Mouse (Mus musculus) gastrocnemius, postnatal 10 days (tissue): ENCODE results near the gene Fkbp11. TPM values are rescaled to one million over a fixed set of nuclear protein-coding genes. Genes with fewer than 3 reads are reported as not detected.

Source experiments
- DNase-seq: peaks from one replicate; pipeline ENCODE4 v3.0.0; 2021; ENCODE audit warnings: mixed read lengths
- total RNA-seq, 2 experiments: library from RNA; stranded (reverse); gene quantifications; 2 replicates each; pipeline ENCODE4 v1.2.3; 2021

Fkbp11 gene
- total RNA-seq, 2 experiments from 2014 or later: 8.0 to 13.1 TPM

GRCm38 (mm10) chr15:98695726-98696125, 32.3 kb downstream of the Fkbp11 start:
- peak; percentile 31 for DNase-seq

- DNase-seq: peak; percentile 31
These were observed 35.8 kb downstream of the Fkbp11 start for GRCm38 (mm10) chr15:98692171-98692715.

- DNase-seq: no peak
These were observed 36.4 kb downstream of the Fkbp11 start for GRCm38 (mm10) chr15:98691486-98692147.

GRCm38 (mm10) chr15:98689682-98690081, 38.3 kb downstream of the Fkbp11 start:
- DNase-seq: no peak

- no peak for DNase-seq
These were observed 42.1 kb downstream of the Fkbp11 start for GRCm38 (mm10) chr15:98685926-98686325.

- DNase-seq: no peak
These were observed 44.3 kb downstream of the Fkbp11 start for GRCm38 (mm10) chr15:98683746-98684145.

- no peak for DNase-seq
These were observed 44.8 kb downstream of the Fkbp11 start for GRCm38 (mm10) chr15:98683177-98683576.

- DNase-seq: no peak
These were observed 46.4 kb downstream of the Fkbp11 start for GRCm38 (mm10) chr15:98681633-98682032.

- DNase-seq: no peak
These were observed 47.3 kb downstream of the Fkbp11 start for GRCm38 (mm10) chr15:98680660-98681059.

- DNase-seq: no peak
These were observed 50.0 kb downstream of the Fkbp11 start for GRCm38 (mm10) chr15:98677977-98678376.

- peak; percentile 59 for DNase-seq
These were observed 50.9 kb downstream of the Fkbp11 start, which contains the start of gene Rnd1 for GRCm38 (mm10) chr15:98676940-98677728. TSS of gene Rnd1 (minus strand) at chr15:98677461.

- no peak for DNase-seq
These were observed 51.5 kb downstream of the Fkbp11 start for GRCm38 (mm10) chr15:98676471-98676870.

GRCm38 (mm10) chr15:98675634-98676250, 52.3 kb downstream of the Fkbp11 start:
- no peak for DNase-seq

GRCm38 (mm10) chr15:98674994-98675545, 52.9 kb downstream of the Fkbp11 start:
- DNase-seq: no peak

Other genes starting within 250 kb of the Fkbp11 start
- under 1 TPM; 0.36 to 0.54 TPM for gene Lalba, start 245.5 kb downstream of the Fkbp11 start, total RNA-seq
- not detected for gene Olfr279, start 235.8 kb downstream of the Fkbp11 start, total RNA-seq
- gene Kansl2, start 193.9 kb downstream of the Fkbp11 start, total RNA-seq: 10 to 100 TPM; 71.5 to 77.4 TPM
- gene Ccnt1, start 157.3 kb downstream of the Fkbp11 start, total RNA-seq: 10 to 100 TPM; 21.7 to 30.4 TPM
- gene 4930415O20Rik, start 157.2 kb downstream of the Fkbp11 start, total RNA-seq: not detected
- gene Adcy6, start 118.1 kb downstream of the Fkbp11 start, total RNA-seq: 10 to 100 TPM; 39.9 to 45.3 TPM
- 10 to 100 TPM; 12.0 to 15.4 TPM for gene Cacnb3, start 97.4 kb downstream of the Fkbp11 start, total RNA-seq
- gene Ddx23, start 65.3 kb downstream of the Fkbp11 start, total RNA-seq: 10 to 100 TPM; 53.6 to 57.6 TPM
- 1 to 10 TPM in 1 of 2 experiments, under 1 TPM in 1; 0.49 to 1.9 TPM for gene Rnd1, start 50.7 kb downstream of the Fkbp11 start, total RNA-seq
- gene Ccdc65, start 20.0 kb downstream of the Fkbp11 start, total RNA-seq: not detected
- 10 to 100 TPM; 21.2 to 24.2 TPM for gene Arf3, start 35.0 kb upstream of the Fkbp11 start, total RNA-seq
- 1 to 10 TPM; 1.3 to 1.5 TPM for gene Wnt10b, start 50.0 kb upstream of the Fkbp11 start, total RNA-seq
- not detected for gene Wnt1, start 61.7 kb upstream of the Fkbp11 start, total RNA-seq
- gene Ddn, start 81.3 kb upstream of the Fkbp11 start, total RNA-seq: 1 to 10 TPM; 2.2 to 2.7 TPM
- 10 to 100 TPM; 35.8 to 36.6 TPM for gene Prkag1, start 103.3 kb upstream of the Fkbp11 start, total RNA-seq
- 10 to 100 TPM; 46.9 to 59.9 TPM for gene Kmt2d, start 143.0 kb upstream of the Fkbp11 start, total RNA-seq
- gene Rhebl1, start 166.3 kb upstream of the Fkbp11 start, total RNA-seq: 1 to 10 TPM; 2.1 to 2.7 TPM
- gene Dhh, start 170.3 kb upstream of the Fkbp11 start, total RNA-seq: 1 to 10 TPM; 3.6 to 4.0 TPM
- 1 to 10 TPM; 8.1 to 9.9 TPM for gene Lmbr1l, start 190.0 kb upstream of the Fkbp11 start, total RNA-seq
- 100 to 1,000 TPM; 188 to 204 TPM for gene Tuba1b, start 206.4 kb upstream of the Fkbp11 start, total RNA-seq
- not detected for gene Gm49450, start 225.4 kb upstream of the Fkbp11 start, total RNA-seq
- gene Tuba1a, start 225.5 kb upstream of the Fkbp11 start, total RNA-seq: 100 to 1,000 TPM; 171 to 195 TPM